Mouse (Mus musculus) right cerebral cortex, postnatal 36 days (tissue): Measurements from ENCODE around the gene Birc7.

ENCODE experiments used
- DNase-seq, 2 experiments: peaks; one replicate each; pipeline ENCODE4 v3.0.0; 2022; ENCODE audit warnings: low spot score in 2 of 2, mixed read lengths in 1 of 2

The Birc7 gene

GRCm38 (mm10) chr2:180904435-180905208, 24.2 kb upstream of the Birc7 start:
- DNase-seq, result peak in 1 of 2 experiments; percentile 39

GRCm38 (mm10) chr2:180905556-180906221, 23.1 kb upstream of the Birc7 start:
- DNase-seq, result no peak

- no peak for DNase-seq
Observed at GRCm38 (mm10) chr2:180910928-180911327, 17.9 kb upstream of the Birc7 start.

- DNase-seq, result no peak
Observed at GRCm38 (mm10) chr2:180915886-180916433, 12.9 kb upstream of the Birc7 start.

GRCm38 (mm10) chr2:180919913-180920809, 8.7 kb upstream of the Birc7 start:
- DNase-seq, result no peak

- DNase-seq, result peak; percentile 92 to 93
Observed at GRCm38 (mm10) chr2:180920810-180921400, 7.9 kb upstream of the Birc7 start, which contains the start of gene Ythdf1. Gene Ythdf1 (minus strand): TSS chr2:180920949.

GRCm38 (mm10) chr2:180922739-180923138, 6.1 kb upstream of the Birc7 start:
- no peak for DNase-seq

GRCm38 (mm10) chr2:180925176-180925575, 3.6 kb upstream of the Birc7 start:
- peak; percentile 28 to 40 for DNase-seq

GRCm38 (mm10) chr2:180932418-180932817, 3.6 kb downstream of the Birc7 start:
- no peak for DNase-seq

GRCm38 (mm10) chr2:180940187-180940586, 11.4 kb downstream of the Birc7 start:
- DNase-seq, result no peak

- DNase-seq, result no peak
Observed at GRCm38 (mm10) chr2:180941869-180942268, 13.0 kb downstream of the Birc7 start.

- no peak for DNase-seq
Observed at GRCm38 (mm10) chr2:180949947-180950346, 21.1 kb downstream of the Birc7 start.

- peak; percentile 30 to 41 for DNase-seq
Observed at GRCm38 (mm10) chr2:180952731-180953171, 23.9 kb downstream of the Birc7 start.

- no peak for DNase-seq
Observed at GRCm38 (mm10) chr2:180953638-180954037, 24.8 kb downstream of the Birc7 start.

- DNase-seq, result peak; percentile 20 to 22
Observed at GRCm38 (mm10) chr2:180954061-180955047, 25.5 kb downstream of the Birc7 start, which contains the start of gene Nkain4. Gene Nkain4 (minus strand): TSS chr2:180954699.

- no peak for DNase-seq
Observed at GRCm38 (mm10) chr2:180959605-180960004, 30.8 kb downstream of the Birc7 start.

- DNase-seq, result no peak
Observed at GRCm38 (mm10) chr2:180960187-180960586, 31.4 kb downstream of the Birc7 start.

- no peak for DNase-seq
Observed at GRCm38 (mm10) chr2:180962616-180963308, 33.9 kb downstream of the Birc7 start.

GRCm38 (mm10) chr2:180963956-180964355, 35.1 kb downstream of the Birc7 start:
- peak; percentile 58 to 59 for DNase-seq
